Mouse (Mus musculus): ENCODE results near the gene Slc13a3.

DNA sequence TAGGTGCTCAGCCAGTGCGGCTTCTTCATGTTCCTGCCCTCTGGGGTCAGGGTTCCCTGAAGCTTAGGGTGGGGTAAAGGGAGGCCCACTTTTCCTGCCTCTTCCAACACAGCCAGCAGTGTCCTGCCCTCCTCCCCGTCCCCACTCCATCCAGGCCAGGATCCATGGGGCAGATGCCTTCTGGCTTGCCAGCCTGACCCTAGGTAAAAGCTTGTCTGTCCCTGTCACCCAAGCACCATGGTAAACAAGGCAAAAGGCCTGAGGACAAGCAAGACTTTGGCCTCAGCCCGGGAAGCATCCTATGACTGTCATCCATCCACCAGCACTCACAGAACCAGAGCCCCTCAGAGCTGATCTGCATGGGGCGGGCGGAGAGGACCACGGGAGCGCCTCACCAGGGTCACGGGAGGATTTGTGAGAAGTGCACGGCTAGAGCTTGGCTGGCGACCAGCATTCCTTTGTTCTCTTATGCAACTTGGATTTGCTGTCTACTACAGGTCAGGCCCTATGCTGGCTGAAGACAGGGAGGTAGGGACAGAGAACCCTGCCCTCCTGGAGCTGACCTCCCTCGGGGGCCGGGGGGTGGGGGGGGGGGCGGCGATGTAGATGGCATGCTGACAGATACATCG lies 5.1 kb downstream of the Slc13a3 start:
- TF ChIP-seq CTCF (IDR thresholded peaks at IDR 0.05; ENCODE audit: low read depth, low read length) (no peak), TAL1 (conservative IDR thresholded peaks at IDR 0.05; ENCODE audit: low read depth, low read length) (no peak), GATA1 (IDR thresholded peaks at IDR 0.05; ENCODE audit: borderline replicate concordance, low read length) (no peak), POLR2AphosphoS5 (IDR thresholded peaks at IDR 0.05; ENCODE audit: insufficient replicate concordance, low read depth, low read length) (no peak), GATA2 (IDR thresholded peaks at IDR 0.05; ENCODE audit: borderline replicate concordance, low read depth, low read length) (no peak)

Measured in G1E (cell line).